Mouse (Mus musculus) kidney, embryonic 15.5 days (tissue): ENCODE results near the gene Nms. TPM values are rescaled to one million over a fixed set of nuclear protein-coding genes. Genes with fewer than 3 reads are reported as not detected.
A peak's percentile ranks its signal among the peaks of the same experiment; 100 is the strongest.

Experiments
- ATAC-seq: fragments of 200-750 bp; cut with Nextera tagmentation; replicated peaks from 2 replicates; pipeline ENCODE4 v1.8.0; 2017; ENCODE audit warnings: moderate TSS enrichment; ENCODE audit not compliant: low FRiP score
- H3K27ac ChIP-seq: fragments of 300-500 bp; sonication (generic); 2 replicates; pipeline ENCODE4 v1.5.1; 2015; ENCODE audit warnings: mild to moderate bottlenecking, inconsistent platforms
- H3K27me3 ChIP-seq: fragments of 300-500 bp; sonication (generic); 2 replicates; pipeline ENCODE4 v1.6.1; 2015; ENCODE audit warnings: inconsistent platforms
- H3K36me3 ChIP-seq: fragments of 300-500 bp; sonication (generic); 2 replicates; pipeline ENCODE4 v1.6.1; 2015; ENCODE audit warnings: inconsistent platforms
- H3K4me1 ChIP-seq: fragments of 300-500 bp; sonication (generic); 2 replicates; pipeline ENCODE4 v1.6.1; 2015; ENCODE audit warnings: inconsistent platforms
- H3K4me2 ChIP-seq: fragments of 300-500 bp; sonication (generic); 2 replicates; pipeline ENCODE4 v1.6.1; 2015; ENCODE audit warnings: moderate library complexity, mild to moderate bottlenecking, inconsistent platforms
- H3K4me3 ChIP-seq: fragments of 300-500 bp; sonication (generic); replicated peaks from 2 replicates; pipeline ENCODE4 v1.5.1; 2015; ENCODE audit warnings: mild to moderate bottlenecking, inconsistent platforms
- H3K9ac ChIP-seq: fragments of 300-500 bp; sonication (generic); 2 replicates; pipeline ENCODE4 v1.6.1; 2015; ENCODE audit warnings: mild to moderate bottlenecking, inconsistent platforms
- H3K9me3 ChIP-seq: fragments of 300-500 bp; sonication (generic); replicated peaks from 2 replicates; pipeline ENCODE4 v1.6.1; 2016; ENCODE audit warnings: inconsistent platforms
- WGBS: fragments of 180-500 bp; shearing (Covaris S2); methylation state at CpG from one replicate; pipeline ENCODE4 v1.1.7; 2015; ENCODE audit warnings: mixed read lengths; 5-methylcytosine and 5-hydroxymethylcytosine counted together
- polyA plus RNA-seq: library from polyadenylated mRNA; unstranded; fragments of >200 nt; fragmentation: Nextera tagmentation; extraction: Ambion mirVana; gene quantifications from 2 replicates; pipeline ENCODE4 v1.2.1, GENCODE M21; 2015

Nms gene
- polyA plus RNA-seq, 1 experiment from 2014 or later: not detected

- WGBS: 89% methylated on average over 3 of the region's 3 CpGs
- Histone ChIP-seq H3K36me3 (no peaks in the 10 kb centered on the region), H3K9ac (no peak overlapping the region), H3K9me3 (no peaks in the 10 kb centered on the region), H3K27me3 (no peaks in the 10 kb centered on the region), H3K4me3 (no peak overlapping the region), H3K4me1 (no peaks in the 10 kb centered on the region), H3K4me2 (no peak overlapping the region), H3K27ac (no peak overlapping the region)
- ATAC-seq: no peak
Measured at GRCm38 (mm10) chr1:38956457-38956856, 17.5 kb downstream of the Nms start.

DNA sequence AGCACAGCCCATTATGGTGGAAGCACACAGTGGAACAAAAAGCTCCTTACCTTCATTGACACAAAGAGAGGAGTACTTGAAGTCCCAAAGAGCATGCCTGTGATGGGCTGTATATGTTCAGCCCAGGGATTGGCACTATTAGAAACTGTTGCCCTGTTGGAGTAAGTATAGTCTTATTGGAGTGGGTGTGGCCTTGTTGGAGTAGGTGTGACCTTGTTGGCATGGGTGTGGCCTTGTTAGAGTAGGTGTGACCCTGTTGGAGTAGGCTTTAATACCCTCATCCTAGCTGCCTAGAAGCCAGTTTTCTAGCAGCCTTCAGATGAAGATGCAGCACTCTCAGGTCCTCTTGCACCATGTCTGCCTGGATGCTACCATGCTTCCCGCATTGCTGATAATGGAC is 30.2 kb downstream of the Nms start:
- WGBS: 100% methylated on average over 1 of the region's 1 CpGs
- Histone ChIP-seq H3K4me1 (no peaks in the 10 kb centered on the region), H3K4me2 (no peak overlapping the region), H3K4me3 (no peak overlapping the region), H3K9ac (no peak overlapping the region), H3K9me3 (no peaks in the 10 kb centered on the region), H3K36me3 (no peaks in the 10 kb centered on the region), H3K27me3 (no peaks in the 10 kb centered on the region), H3K27ac (no peak overlapping the region)
- no peak for ATAC-seq

DNA sequence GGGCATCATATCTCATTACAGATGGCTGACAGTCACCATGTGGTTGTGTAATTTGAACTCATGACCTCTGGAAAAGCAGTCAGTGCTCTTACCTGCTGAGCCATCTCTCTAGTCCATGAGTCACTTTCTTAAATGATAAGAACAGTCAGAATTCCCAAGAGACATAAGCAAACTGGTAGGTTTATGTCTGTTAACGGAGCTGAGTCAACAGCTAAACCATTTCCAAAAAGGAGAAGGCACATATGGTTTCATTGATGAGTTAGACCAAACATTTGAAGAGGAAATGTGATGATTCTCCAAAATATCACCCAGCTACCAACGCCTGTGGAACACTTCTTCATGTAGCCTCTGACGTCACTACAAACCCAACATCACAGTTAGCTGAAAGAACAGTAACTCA is 32.8 kb downstream of the Nms start:
- Histone ChIP-seq H3K4me3 (no peak overlapping the region), H3K4me2 (no peak overlapping the region), H3K27ac (no peak overlapping the region), H3K9ac (no peak overlapping the region), H3K27me3 (no peaks in the 10 kb centered on the region), H3K36me3 (no peaks in the 10 kb centered on the region), H3K4me1 (no peaks in the 10 kb centered on the region), H3K9me3 (no peaks in the 10 kb centered on the region)
- no peak for ATAC-seq
- 87% methylated on average over 3 of the region's 3 CpGs for WGBS

DNA sequence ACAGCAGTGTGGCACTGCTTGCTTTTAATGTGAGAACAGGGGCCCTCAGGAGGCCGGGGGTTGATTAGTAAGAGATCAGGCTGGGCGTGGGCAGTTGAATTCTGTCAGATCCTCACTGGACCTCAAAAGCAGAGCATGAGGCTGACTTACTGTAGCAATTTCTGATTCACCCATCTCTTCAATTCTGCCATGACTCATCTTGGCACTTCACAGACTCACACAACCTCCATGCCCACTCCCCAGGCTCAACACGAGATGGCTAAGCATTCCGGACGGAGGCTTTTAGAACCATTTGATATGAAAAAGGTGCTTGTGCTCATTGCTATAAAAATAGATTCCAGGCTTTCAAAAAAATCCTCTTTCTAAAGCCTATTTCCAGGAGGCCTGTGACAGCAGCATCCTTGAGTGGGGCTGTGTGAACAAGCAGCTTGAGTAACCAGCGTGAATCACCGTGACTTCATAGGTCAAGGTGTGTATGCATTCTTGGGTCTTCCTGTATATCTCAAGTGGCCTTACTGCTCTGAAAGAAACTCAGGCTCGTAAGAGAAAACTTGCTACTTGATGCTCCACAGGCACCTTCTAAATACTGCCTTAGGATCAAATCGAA is 34.1 kb downstream of the Nms start:
- Histone ChIP-seq H3K4me1 (no peaks in the 10 kb centered on the region), H3K27ac (no peak overlapping the region), H3K4me2 (no peak overlapping the region), H3K4me3 (no peak overlapping the region), H3K9ac (no peak overlapping the region), H3K36me3 (no peaks in the 10 kb centered on the region), H3K9me3 (no peaks in the 10 kb centered on the region), H3K27me3 (no peaks in the 10 kb centered on the region)
- no peak for ATAC-seq
- WGBS: 82% methylated on average over 9 of the region's 9 CpGs

- WGBS: 75% methylated on average over 7 of the region's 7 CpGs
- Histone ChIP-seq H3K27ac (no peak overlapping the region), H3K27me3 (no peaks in the 10 kb centered on the region), H3K9me3 (no peaks in the 10 kb centered on the region), H3K4me2 (no peak overlapping the region), H3K4me3 (no peak overlapping the region), H3K36me3 (no peaks in the 10 kb centered on the region), H3K9ac (no peak overlapping the region), H3K4me1 (no peaks in the 10 kb centered on the region)
- ATAC-seq: no peak
Measured at GRCm38 (mm10) chr1:38979953-38980352, 41.0 kb downstream of the Nms start.

GRCm38 (mm10) chr1:38983870-38984269 is 44.9 kb downstream of the Nms start:
- H3K27ac ChIP-seq: no peak overlapping the region
- ATAC-seq: no peak
- no peak overlapping the region for H3K9ac ChIP-seq
- no peak overlapping the region for H3K4me3 ChIP-seq
- H3K36me3 ChIP-seq: no peaks in the 10 kb centered on the region
- H3K9me3 ChIP-seq: no peaks in the 10 kb centered on the region
- H3K4me2 ChIP-seq: no peak overlapping the region
- H3K4me1 ChIP-seq: peaks cover 14% of the 10 kb centered on the region
- WGBS: 55% methylated on average over 2 of the region's 2 CpGs
- H3K27me3 ChIP-seq: no peaks in the 10 kb centered on the region

DNA sequence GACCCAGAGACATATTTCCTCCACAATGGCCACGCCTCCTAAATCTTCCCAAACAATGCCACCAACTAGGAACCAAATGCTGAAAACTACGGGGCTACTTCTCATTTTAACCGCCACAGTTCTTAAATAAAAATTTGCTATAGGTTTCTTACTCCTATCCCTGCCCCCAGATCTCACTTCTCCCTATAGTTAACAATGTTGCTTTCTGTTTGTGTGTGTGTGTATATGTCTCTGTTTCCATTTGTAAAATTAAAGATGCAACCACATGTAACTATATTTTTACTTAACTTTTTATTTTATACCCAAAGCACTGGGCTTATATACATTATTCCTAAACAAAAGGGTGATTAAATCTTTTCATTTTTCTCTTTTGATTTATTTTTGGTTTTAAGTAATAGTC is 46.4 kb downstream of the Nms start, which contains the start of gene Pdcl3:
Gene Pdcl3 (plus strand): TSS at position 301 of the 400 bp plus-strand sequence.
- H3K4me3 ChIP-seq: no peak within 1 kb of the TSS
- H3K27me3 ChIP-seq: no peaks in the 10 kb centered on the region
- no peak for ATAC-seq
- 87% methylated on average over 3 of the region's 3 CpGs for WGBS
- peak within 1 kb of the TSS; percentile 52; the same call in 1 of the 2 replicates for H3K27ac ChIP-seq
- H3K36me3 ChIP-seq: no peaks in the 10 kb centered on the region
- H3K9ac ChIP-seq: no peak within 1 kb of the TSS
- H3K4me1 ChIP-seq: peaks cover 19% of the 10 kb centered on the region
- H3K4me2 ChIP-seq: no peak within 1 kb of the TSS
- no peaks in the 10 kb centered on the region for H3K9me3 ChIP-seq

DNA sequence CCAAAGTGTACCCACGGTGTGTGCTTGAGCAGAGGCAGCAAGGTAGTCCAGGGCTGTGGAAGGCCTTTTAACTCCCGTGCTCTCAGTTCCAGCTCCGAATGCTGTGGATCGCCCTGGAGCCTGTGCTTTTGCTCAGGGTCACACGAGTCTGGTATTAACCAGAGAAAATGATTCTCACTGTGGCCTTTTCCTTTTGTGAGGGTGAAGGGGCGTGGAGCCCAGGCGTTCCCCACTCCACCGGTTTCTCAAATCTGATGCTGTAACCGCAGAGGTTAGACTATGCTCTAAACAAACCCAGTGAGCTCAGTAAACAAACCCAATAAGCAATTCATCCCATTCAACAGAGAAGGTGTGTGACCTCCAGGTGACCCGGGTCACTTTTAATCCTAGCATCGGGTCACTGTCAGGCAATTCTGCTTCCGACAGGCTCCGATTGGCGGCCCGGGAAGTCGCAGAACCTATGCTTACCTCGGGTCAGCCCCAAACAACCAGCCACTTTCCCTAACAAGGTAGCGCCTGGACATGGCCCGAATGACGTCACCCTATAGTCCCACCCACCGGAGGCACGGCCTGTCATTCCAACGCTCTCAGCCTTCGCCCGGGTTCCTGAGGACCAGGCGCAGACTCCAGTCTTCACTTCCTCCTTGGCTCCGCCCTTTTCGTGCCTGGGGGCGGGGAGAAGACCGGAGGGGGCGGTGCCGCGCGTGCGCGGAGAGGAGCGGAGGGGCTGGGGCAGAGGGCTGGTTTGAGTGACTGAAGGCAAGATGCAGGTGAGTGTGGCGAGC is 48.3 kb downstream of the Nms start:
- Histone ChIP-seq H3K36me3 (peaks cover 13% of the 10 kb centered on the region), H3K4me2 (peak overlapping the region; percentile 64), H3K27me3 (no peaks in the 10 kb centered on the region), H3K4me3 (peak overlapping the region; percentile 87), H3K4me1 (peaks cover 19% of the 10 kb centered on the region), H3K9ac (peak overlapping the region; percentile 70), H3K27ac (peak overlapping the region; percentile 95), H3K9me3 (no peaks in the 10 kb centered on the region)
- peak; percentile 99 for ATAC-seq
- 4% methylated on average over 38 of the region's 38 CpGs for WGBS

DNA sequence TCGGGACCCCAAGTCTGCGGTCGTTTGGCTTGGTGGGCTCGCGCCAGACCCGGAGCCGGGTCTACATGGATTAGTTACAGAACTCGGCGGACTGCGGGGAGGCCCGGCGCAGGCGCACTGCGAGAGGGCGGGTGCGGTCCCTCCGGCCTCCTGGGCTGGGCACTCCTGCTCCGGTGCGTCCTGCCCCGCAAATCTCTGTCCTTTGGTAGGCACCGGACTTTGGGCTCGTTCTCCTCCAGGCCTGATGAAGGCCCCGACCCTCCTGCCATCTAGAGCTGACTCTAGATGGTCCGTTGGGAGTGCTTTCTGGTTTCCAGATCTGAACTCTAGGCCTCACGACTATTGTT is 48.9 kb downstream of the Nms start:
- Histone ChIP-seq H3K4me2 (peak overlapping the region; percentile 64), H3K36me3 (peaks cover 19% of the 10 kb centered on the region), H3K27ac (peak overlapping the region; percentile 95), H3K9me3 (no peaks in the 10 kb centered on the region), H3K27me3 (no peaks in the 10 kb centered on the region), H3K9ac (peak overlapping the region; percentile 70), H3K4me3 (peak overlapping the region; percentile 87), H3K4me1 (peaks cover 19% of the 10 kb centered on the region)
- ATAC-seq: peak; percentile 90
- WGBS: under 1% methylated on average over 25 of the region's 25 CpGs

GRCm38 (mm10) chr1:38988357-38988756 is 49.4 kb downstream of the Nms start:
- ATAC-seq: no peak
- peaks cover 19% of the 10 kb centered on the region for H3K4me1 ChIP-seq
- WGBS: 21% methylated on average over 7 of the region's 7 CpGs

GRCm38 (mm10) chr1:38992365-38992764 is 53.4 kb downstream of the Nms start:
- Histone ChIP-seq H3K4me3 (no peak overlapping the region), H3K4me2 (no peak overlapping the region), H3K4me1 (peaks cover 10% of the 10 kb centered on the region), H3K27me3 (no peaks in the 10 kb centered on the region), H3K36me3 (peaks cover 60% of the 10 kb centered on the region), H3K9ac (no peak overlapping the region), H3K9me3 (no peaks in the 10 kb centered on the region), H3K27ac (no peak overlapping the region)
- no peak for ATAC-seq
- WGBS: 94% methylated on average over 3 of the region's 3 CpGs

More at GRCm38 (mm10) chr1:38988357-38988756, 49.4 kb downstream of the Nms start:
- H3K9ac ChIP-seq: peak overlapping the region; percentile 70
- H3K27me3 ChIP-seq: no peaks in the 10 kb centered on the region
- H3K36me3 ChIP-seq: peaks cover 24% of the 10 kb centered on the region
- H3K9me3 ChIP-seq: no peaks in the 10 kb centered on the region
- H3K27ac ChIP-seq: peak overlapping the region; percentile 95
- H3K4me3 ChIP-seq: peak overlapping the region; percentile 87
- H3K4me2 ChIP-seq: peak overlapping the region; percentile 64
